Mouse (Mus musculus) thymus, adult 2 months (tissue): ENCODE results near the gene Pdlim5. TPM values are rescaled to one million over a fixed set of nuclear protein-coding genes. Genes with fewer than 3 reads are reported as not detected.

ENCODE experiments used
- DNase-seq: peaks from one replicate; pipeline ENCODE4 v3.0.0; 2021
- H3K27ac ChIP-seq: fragments of 200-500 bp; 2 replicates; pipeline ENCODE4 v1.5.1; 2012; ENCODE audit warnings: low read length, control low read depth; ENCODE audit not compliant: control insufficient read depth, insufficient read depth
- H3K27me3 ChIP-seq: fragments of 200-500 bp; 2 replicates; pipeline ENCODE4 v1.6.1; 2012; ENCODE audit warnings: mild to moderate bottlenecking, low read length, moderate library complexity, mixed read lengths; ENCODE audit not compliant: control insufficient read depth, insufficient read depth
- H3K36me3 ChIP-seq: fragments of 200-500 bp; 2 replicates; pipeline ENCODE4 v1.6.1; 2012; ENCODE audit warnings: mild to moderate bottlenecking, low read length, moderate library complexity; ENCODE audit not compliant: control insufficient read depth, insufficient read depth
- H3K4me1 ChIP-seq: fragments of 200-500 bp; replicated peaks from 2 replicates; pipeline ENCODE4 v1.6.1; 2012; ENCODE audit warnings: low read length; ENCODE audit not compliant: control insufficient read depth, insufficient read depth
- H3K4me3 ChIP-seq: fragments of 200-500 bp; 2 replicates; pipeline ENCODE4 v1.5.1; 2012; ENCODE audit warnings: mild to moderate bottlenecking, low read length, control low read depth, moderate library complexity; ENCODE audit not compliant: control insufficient read depth, insufficient read depth
- CTCF ChIP-seq: fragments of 200-500 bp; IDR thresholded peaks from 2 replicates; pipeline ENCODE4 v1.5.1; 2012; ENCODE audit warnings: mild to moderate bottlenecking, control low read depth, low read length, moderate library complexity, borderline replicate concordance; ENCODE audit not compliant: control insufficient read depth, poor library complexity, insufficient read depth; ENCODE audit errors: extremely low read depth
- POLR2A ChIP-seq: fragments of 200-500 bp; IDR thresholded peaks from 2 replicates; pipeline ENCODE4 v1.6.1; 2012; ENCODE audit warnings: mild to moderate bottlenecking, low read length, control low read depth, moderate library complexity; ENCODE audit not compliant: control insufficient read depth, poor library complexity, insufficient read depth; ENCODE audit errors: extremely low read depth
- WGBS: fragments of 180-500 bp; shearing (Covaris S2); methylation state at CpG from one replicate; pipeline ENCODE4 v1.1.7; 2018; 5-methylcytosine and 5-hydroxymethylcytosine counted together
- polyA plus RNA-seq: library from polyadenylated mRNA; depleted of rRNA; stranded (reverse); fragments of >200 nt; gene quantifications from 2 replicates; pipeline ENCODE4 v1.2.3, GENCODE M21; 2012

The Pdlim5 gene
- polyA plus RNA-seq, 1 experiment = 56.5 TPM

- Histone ChIP-seq H3K4me3 (no peak overlapping the region), H3K27me3 (no peaks in the 10 kb centered on the region), H3K4me1 (no peaks in the 10 kb centered on the region), H3K36me3 (no peaks in the 10 kb centered on the region), H3K27ac (no peak overlapping the region)
- 99% methylated on average over 5 of the region's 5 CpGs for WGBS
- DNase-seq = no peak
- no peak for TF ChIP-seq POLR2A
- TF ChIP-seq CTCF = no peak
Measured at GRCm38 (mm10) chr3:142348816-142349631, 46.5 kb downstream of the Pdlim5 start.

- TF ChIP-seq CTCF = no peak
- no peak for TF ChIP-seq POLR2A
- DNase-seq = no peak
- Histone ChIP-seq H3K27me3 (no peaks in the 10 kb centered on the region), H3K36me3 (no peaks in the 10 kb centered on the region), H3K4me1 (no peaks in the 10 kb centered on the region), H3K4me3 (no peak overlapping the region), H3K27ac (no peak overlapping the region)
- 68% methylated on average over 6 of the region's 6 CpGs for WGBS
Measured at GRCm38 (mm10) chr3:142346261-142346660, 49.2 kb downstream of the Pdlim5 start.

- Histone ChIP-seq H3K4me3 (no peak overlapping the region), H3K4me1 (no peaks in the 10 kb centered on the region), H3K27me3 (no peaks in the 10 kb centered on the region), H3K36me3 (no peaks in the 10 kb centered on the region), H3K27ac (no peak overlapping the region)
- DNase-seq = no peak
- WGBS = 90% methylated on average over 8 of the region's 8 CpGs
- no peak for TF ChIP-seq POLR2A
- TF ChIP-seq CTCF = no peak
Measured at GRCm38 (mm10) chr3:142345235-142346125, 50.0 kb downstream of the Pdlim5 start.

GRCm38 (mm10) chr3:142343786-142344185 is 51.7 kb downstream of the Pdlim5 start:
- no peak for TF ChIP-seq POLR2A
- TF ChIP-seq CTCF = no peak
- Histone ChIP-seq H3K27ac (no peak overlapping the region), H3K27me3 (no peaks in the 10 kb centered on the region), H3K4me3 (no peak overlapping the region), H3K36me3 (no peaks in the 10 kb centered on the region), H3K4me1 (no peaks in the 10 kb centered on the region)
- no peak for DNase-seq
- 95% methylated on average over 2 of the region's 2 CpGs for WGBS

GRCm38 (mm10) chr3:142340701-142341100 is 54.8 kb downstream of the Pdlim5 start:
- H3K36me3 ChIP-seq = no peaks in the 10 kb centered on the region
- no peak for DNase-seq
- TF ChIP-seq POLR2A (no peak), CTCF (no peak)
- 74% methylated on average over 2 of the region's 2 CpGs for WGBS
- H3K4me3 ChIP-seq = no peak overlapping the region
- H3K27ac ChIP-seq = no peak overlapping the region
- no peaks in the 10 kb centered on the region for H3K27me3 ChIP-seq
- no peaks in the 10 kb centered on the region for H3K4me1 ChIP-seq

GRCm38 (mm10) chr3:142339440-142340251 is 55.9 kb downstream of the Pdlim5 start:
- H3K4me3 ChIP-seq = no peak overlapping the region
- no peaks in the 10 kb centered on the region for H3K27me3 ChIP-seq
- no peaks in the 10 kb centered on the region for H3K36me3 ChIP-seq
- H3K4me1 ChIP-seq = no peaks in the 10 kb centered on the region
- no peak overlapping the region for H3K27ac ChIP-seq
- DNase-seq = no peak
- WGBS = 90% methylated on average over 6 of the region's 6 CpGs
- no peak for TF ChIP-seq CTCF
- no peak for TF ChIP-seq POLR2A
